Mouse (Mus musculus): ENCODE data around the gene Neurod6. TPM values are rescaled to one million over a fixed set of nuclear protein-coding genes. Genes with fewer than 3 reads are reported as not detected.
"Not testable (repeated sequence)": the region's sequence is repeated elsewhere in the genome, so short reads cannot be mapped to it uniquely, and the experiment has no call there.

Neurod6 gene
- polyA plus RNA-seq (2015; fragmentation: Nextera tagmentation; extraction: Ambion mirVana), result not detected in 2 replicates

- Histone ChIP-seq H3K4me2 (ENCODE audit: low read length) (no peak within 1 kb of the TSS), H3K9me3 (replicated peaks; ENCODE audit: low read length) (no peaks in the 10 kb centered on the region), H3K9ac (ENCODE audit: low read depth, low read length) (no peak within 1 kb of the TSS), H3K4me1 (replicated peaks; ENCODE audit: insufficient read depth, low read length) (no peaks in the 10 kb centered on the region), H3K36me3 (ENCODE audit: insufficient read depth, low read length) (no peaks in the 10 kb centered on the region), H3K4me3 (replicated peaks; ENCODE audit: low read depth, low read length) (no peak within 1 kb of the TSS), H3K27ac (no peak within 1 kb of the TSS), H3K27me3 (ENCODE audit: insufficient read depth, low read length) (no peaks in the 10 kb centered on the region)
- no peak for ATAC-seq (replicated peaks; ENCODE audit: low FRiP score, low read depth)
- 76% methylated on average over 4 of the region's 4 CpGs for WGBS
- no peak for TF ChIP-seq CTCF (IDR thresholded peaks at IDR 0.05; ENCODE audit: low read depth)
- no peak for DNase-seq (ENCODE audit: low spot score)
Measured at GRCm38 (mm10) chr6:55680974-55681373, at the start of gene Neurod6. Neurod6 (minus strand) TSS chr6:55681263.

DNA sequence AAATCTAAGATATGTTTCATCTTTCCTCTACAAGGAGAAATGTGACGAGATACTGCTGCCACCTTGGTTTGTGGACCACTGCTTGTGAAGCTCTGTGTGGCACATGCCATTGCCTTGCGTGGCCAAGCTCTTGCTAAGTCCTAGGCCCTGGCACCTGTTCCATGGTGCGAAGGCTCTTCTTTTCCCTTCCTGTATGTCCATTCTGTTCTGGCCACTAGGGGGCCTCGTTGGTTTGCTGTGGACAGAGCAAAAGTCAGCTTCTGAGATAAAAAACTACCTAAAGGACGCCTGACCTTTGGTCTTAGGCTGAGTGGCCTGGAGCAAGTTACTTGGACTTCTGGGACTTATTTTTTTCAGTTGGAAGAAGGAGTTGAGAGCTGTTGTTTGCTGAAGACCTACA, 36.1 kb upstream of the Neurod6 start:
- peak; percentile 17; the same call in 1 of the 2 replicates for ATAC-seq (replicated peaks; ENCODE audit: low FRiP score, low read depth)
- TF ChIP-seq CTCF (IDR thresholded peaks at IDR 0.05; ENCODE audit: low read depth), result peak; percentile 76
- no peak overlapping the region for H3K4me2 ChIP-seq (ENCODE audit: low read length)
- WGBS, result 37% methylated on average over 5 of the region's 5 CpGs
- no peak overlapping the region for H3K27ac ChIP-seq
- H3K27me3 ChIP-seq (ENCODE audit: insufficient read depth, low read length), result no peaks in the 10 kb centered on the region
- H3K36me3 ChIP-seq (ENCODE audit: insufficient read depth, low read length), result no peaks in the 10 kb centered on the region
- H3K4me1 ChIP-seq (replicated peaks; ENCODE audit: insufficient read depth, low read length), result no peaks in the 10 kb centered on the region
- no peaks in the 10 kb centered on the region for H3K9me3 ChIP-seq (replicated peaks; ENCODE audit: low read length)
- peak; percentile 65 for DNase-seq (ENCODE audit: low spot score)
- no peak overlapping the region for H3K4me3 ChIP-seq (replicated peaks; ENCODE audit: low read depth, low read length)
- no peak overlapping the region for H3K9ac ChIP-seq (ENCODE audit: low read depth, low read length)

GRCm38 (mm10) chr6:55715446-55715845, 34.4 kb upstream of the Neurod6 start:
- H3K9me3 ChIP-seq (replicated peaks; ENCODE audit: low read length), result no peaks in the 10 kb centered on the region
- H3K4me3 ChIP-seq (replicated peaks; ENCODE audit: low read depth, low read length), result no peak overlapping the region
- no peak overlapping the region for H3K27ac ChIP-seq
- 77% methylated on average over 6 of the region's 6 CpGs for WGBS
- ATAC-seq (replicated peaks; ENCODE audit: low FRiP score, low read depth) (no peak), DNase-seq (ENCODE audit: low spot score) (no peak)
- no peaks in the 10 kb centered on the region for H3K27me3 ChIP-seq (ENCODE audit: insufficient read depth, low read length)
- TF ChIP-seq CTCF (IDR thresholded peaks at IDR 0.05; ENCODE audit: low read depth), result no peak
- H3K4me1 ChIP-seq (replicated peaks; ENCODE audit: insufficient read depth, low read length), result no peaks in the 10 kb centered on the region
- no peak overlapping the region for H3K4me2 ChIP-seq (ENCODE audit: low read length)
- H3K36me3 ChIP-seq (ENCODE audit: insufficient read depth, low read length), result no peaks in the 10 kb centered on the region
- no peak overlapping the region for H3K9ac ChIP-seq (ENCODE audit: low read depth, low read length)

DNA sequence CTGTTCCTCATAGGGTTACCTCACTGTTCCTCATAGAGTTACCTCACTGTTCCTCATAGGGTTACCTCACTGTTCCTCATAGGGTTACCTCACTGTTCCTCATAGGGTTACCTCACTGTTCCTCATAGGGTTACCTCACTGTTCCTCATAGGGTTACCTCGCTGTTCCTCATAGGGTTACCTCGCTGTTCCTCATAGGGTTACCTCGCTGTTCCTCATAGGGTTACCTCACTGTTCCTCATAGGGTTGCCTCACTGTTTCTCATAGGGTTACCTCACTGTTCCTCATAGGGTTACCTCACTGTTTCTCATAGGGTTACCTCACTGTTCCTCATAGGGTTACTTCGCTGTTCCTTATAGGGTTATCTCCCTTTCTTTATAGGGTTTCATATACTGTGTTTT, 29.9 kb upstream of the Neurod6 start:
- H3K4me2 ChIP-seq (ENCODE audit: low read length); H3K36me3 ChIP-seq (ENCODE audit: insufficient read depth, low read length); H3K9me3 ChIP-seq (replicated peaks; ENCODE audit: low read length): not testable (repeated sequence)

GRCm38 (mm10) chr6:55704759-55705104, 23.7 kb upstream of the Neurod6 start:
- no peak overlapping the region for H3K9ac ChIP-seq (ENCODE audit: low read depth, low read length)
- no peaks in the 10 kb centered on the region for H3K4me1 ChIP-seq (replicated peaks; ENCODE audit: insufficient read depth, low read length)
- H3K36me3 ChIP-seq (ENCODE audit: insufficient read depth, low read length), result no peaks in the 10 kb centered on the region
- H3K27ac ChIP-seq, result no peak overlapping the region
- no peak overlapping the region for H3K4me3 ChIP-seq (replicated peaks; ENCODE audit: low read depth, low read length)
- no peak for TF ChIP-seq CTCF (IDR thresholded peaks at IDR 0.05; ENCODE audit: low read depth)
- DNase-seq (ENCODE audit: low spot score), result no peak
- WGBS, result 92% methylated on average over 1 of the region's 1 CpGs
- H3K9me3 ChIP-seq (replicated peaks; ENCODE audit: low read length), result no peaks in the 10 kb centered on the region
- no peak overlapping the region for H3K4me2 ChIP-seq (ENCODE audit: low read length)
- H3K27me3 ChIP-seq (ENCODE audit: insufficient read depth, low read length), result no peaks in the 10 kb centered on the region
- no peak for ATAC-seq (replicated peaks; ENCODE audit: low FRiP score, low read depth)

More for the DNA sequence above, 29.9 kb upstream of the Neurod6 start:
- not testable (repeated sequence) for DNase-seq (ENCODE audit: low spot score); H3K9ac ChIP-seq (ENCODE audit: low read depth, low read length); H3K27me3 ChIP-seq (ENCODE audit: insufficient read depth, low read length); H3K4me1 ChIP-seq (replicated peaks; ENCODE audit: insufficient read depth, low read length); H3K27ac ChIP-seq; ATAC-seq (replicated peaks; ENCODE audit: low FRiP score, low read depth); H3K4me3 ChIP-seq (replicated peaks; ENCODE audit: low read depth, low read length)
- 92% methylated on average over 4 of the region's 4 CpGs for WGBS

GRCm38 (mm10) chr6:55704061-55704758, 23.1 kb upstream of the Neurod6 start:
- 81% methylated on average over 8 of the region's 8 CpGs for WGBS

More at GRCm38 (mm10) chr6:55704061-55704758, 23.1 kb upstream of the Neurod6 start:
- H3K4me2 ChIP-seq (ENCODE audit: low read length), result no peak overlapping the region
- H3K36me3 ChIP-seq (ENCODE audit: insufficient read depth, low read length), result no peaks in the 10 kb centered on the region
- no peaks in the 10 kb centered on the region for H3K27me3 ChIP-seq (ENCODE audit: insufficient read depth, low read length)
- TF ChIP-seq CTCF (IDR thresholded peaks at IDR 0.05; ENCODE audit: low read depth), result no peak
- H3K4me3 ChIP-seq (replicated peaks; ENCODE audit: low read depth, low read length), result no peak overlapping the region
- H3K9me3 ChIP-seq (replicated peaks; ENCODE audit: low read length), result no peaks in the 10 kb centered on the region
- ATAC-seq (replicated peaks; ENCODE audit: low FRiP score, low read depth) (no peak), DNase-seq (ENCODE audit: low spot score) (no peak)
- H3K9ac ChIP-seq (ENCODE audit: low read depth, low read length), result no peak overlapping the region
- no peak overlapping the region for H3K27ac ChIP-seq
- no peaks in the 10 kb centered on the region for H3K4me1 ChIP-seq (replicated peaks; ENCODE audit: insufficient read depth, low read length)
